Mouse (Mus musculus): Measurements from ENCODE around the gene Tshr. TPM values are rescaled to one million over a fixed set of nuclear protein-coding genes. Genes with fewer than 3 reads are reported as not detected.

The Tshr gene
- 0.04 and 0.12 TPM in 2 replicates for polyA plus RNA-seq (2012; rRNA removed)

DNA sequence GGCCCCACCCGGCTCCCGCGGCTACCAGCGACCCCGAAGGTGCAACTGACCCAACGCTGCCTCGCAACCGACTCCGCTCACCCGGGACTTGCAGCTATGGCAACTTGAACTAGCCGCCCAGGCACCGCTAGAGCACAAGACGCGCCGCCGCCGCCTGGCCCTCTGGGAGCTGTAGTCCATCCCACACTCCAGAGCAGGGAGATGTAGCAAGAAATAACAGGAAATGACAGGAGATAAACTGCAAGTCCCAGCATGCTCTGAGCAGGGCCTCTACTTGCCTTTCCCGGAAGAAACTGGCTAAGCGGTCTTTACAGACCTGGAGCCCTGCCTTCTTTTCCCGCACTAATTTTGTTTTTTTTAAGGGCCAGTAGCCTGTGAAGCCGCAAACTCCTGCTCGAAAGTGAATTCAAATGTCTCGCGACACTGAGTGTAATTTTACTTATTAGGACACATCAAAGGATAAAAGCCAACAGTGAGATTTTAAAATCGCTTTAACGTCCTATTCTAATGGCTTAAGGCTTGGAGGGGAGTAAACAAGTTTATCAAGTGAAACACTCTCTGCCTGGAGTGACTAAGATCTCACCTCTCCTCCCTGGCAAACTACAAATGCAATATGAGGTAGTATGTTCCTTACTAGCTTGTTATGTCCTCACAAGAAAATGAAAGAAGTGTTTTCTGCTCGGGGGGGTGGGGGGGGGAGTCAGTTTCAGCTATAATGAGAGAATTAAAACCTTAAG is at the start of gene Tshr, which contains the start of gene Cep128:
TSS of gene Tshr (plus strand) at position 283 of the 737 bp plus-strand sequence.
TSS of gene Cep128 (minus strand) at position 129 of the 737 bp plus-strand sequence.

DNA sequence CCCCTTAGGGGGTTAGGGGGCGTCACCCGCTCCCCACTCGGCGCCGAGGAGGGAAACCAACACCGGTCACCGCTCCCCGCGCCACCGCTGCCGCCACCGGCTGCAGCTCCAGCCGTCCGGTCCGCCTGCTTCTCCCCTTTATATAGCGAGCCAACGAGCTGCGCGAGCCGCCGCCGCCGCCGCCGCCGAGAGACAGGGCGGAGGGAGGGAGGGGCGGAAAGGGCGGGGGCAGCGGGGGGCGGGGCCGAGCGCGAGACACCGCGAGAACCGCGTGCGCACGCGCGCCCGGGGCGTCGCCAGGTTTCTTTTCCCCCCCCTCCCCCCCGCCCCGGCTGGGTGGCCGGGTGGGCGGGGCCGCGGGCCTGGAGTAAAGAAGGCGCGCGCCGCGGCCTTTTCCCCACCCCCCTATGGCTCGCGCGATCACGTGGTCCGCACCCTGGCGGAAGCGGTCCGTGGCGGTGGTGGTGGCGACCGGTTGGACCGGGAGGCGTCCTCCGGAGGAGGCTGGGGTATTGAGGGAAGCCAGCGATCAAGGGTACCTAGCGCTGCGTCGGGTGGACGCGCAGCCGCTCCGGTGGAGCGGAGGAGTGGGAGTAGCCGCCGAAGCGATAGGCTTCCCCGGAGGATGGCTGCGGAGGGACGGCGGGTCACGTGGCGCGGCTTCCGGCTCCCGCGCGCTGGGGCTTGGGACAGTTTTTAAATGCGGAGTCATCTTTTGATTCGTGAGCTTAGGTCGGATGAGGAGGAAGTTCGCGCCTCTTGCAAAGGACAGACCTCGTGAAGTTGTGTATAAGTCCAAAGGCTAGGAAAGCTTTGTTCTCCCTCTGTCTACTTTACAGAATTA is 205.7 kb downstream of the Tshr start, which contains the start of gene Gtf2a1:
TSS of gene Gtf2a1 (minus strand) at position 641 of the 844 bp plus-strand sequence.

Other genes starting within 250 kb of the Tshr start
- 9.1 and 11.4 TPM in 2 replicates for gene Cep128, start 154 bp upstream of the Tshr start, polyA plus RNA-seq (2012; rRNA removed)
- gene Gtf2a1, start 205.9 kb downstream of the Tshr start, polyA plus RNA-seq (2012; rRNA removed): 23.3 and 31.8 TPM in 2 replicates